Mouse (Mus musculus): ENCODE measurements at regions not wholly inside any gene's neighbourhood (a gene's known extent, or its start where the extent isn't known, plus 50 kb on each side); places are given as distances from the start of the nearest gene placed in this dataset.

DNA sequence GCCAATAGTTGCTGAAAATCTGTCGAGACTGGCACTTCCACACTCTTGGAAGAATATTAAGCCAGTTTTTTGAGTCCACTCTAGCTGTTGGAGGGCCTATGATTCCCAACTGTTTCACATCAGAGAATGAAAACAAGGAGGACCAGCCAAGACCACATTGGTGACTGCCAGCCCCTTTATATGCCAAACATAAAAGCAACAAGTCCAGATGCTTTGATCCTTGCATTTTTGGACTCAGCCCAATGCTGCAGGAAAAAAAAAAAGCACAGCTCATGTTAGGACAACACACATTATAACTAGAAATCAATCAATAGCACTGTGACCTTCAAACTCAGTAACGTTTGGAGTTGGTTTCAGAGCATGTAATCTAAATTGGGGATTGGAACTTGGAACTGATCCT, 712.9 kb downstream of the Mecom start:
- H3K27ac ChIP-seq (ENCODE audit: insufficient read depth, low read depth, low read length): no peak overlapping the region
- 53% methylated on average over 2 of the region's 2 CpGs for WGBS
- no peak for DNase-seq
- H3K27me3 ChIP-seq (replicated peaks; ENCODE audit: control insufficient read depth, insufficient read depth, low read length): no peaks in the 10 kb centered on the region
- TF ChIP-seq CTCF (conservative IDR thresholded peaks at IDR 0.05; ENCODE audit: insufficient read depth, insufficient read length, low read depth, low read length): no peak
- no peak for TF ChIP-seq POLR2A (IDR thresholded peaks at IDR 0.05; ENCODE audit: low read depth, low read length)
- H3K36me3 ChIP-seq (ENCODE audit: control insufficient read depth, insufficient read depth, low read length): no peaks in the 10 kb centered on the region
- no peaks in the 10 kb centered on the region for H3K4me1 ChIP-seq (ENCODE audit: control insufficient read depth, insufficient read depth, low read length)
- H3K4me3 ChIP-seq (ENCODE audit: insufficient read depth, low read depth, low read length): no peak overlapping the region

DNA sequence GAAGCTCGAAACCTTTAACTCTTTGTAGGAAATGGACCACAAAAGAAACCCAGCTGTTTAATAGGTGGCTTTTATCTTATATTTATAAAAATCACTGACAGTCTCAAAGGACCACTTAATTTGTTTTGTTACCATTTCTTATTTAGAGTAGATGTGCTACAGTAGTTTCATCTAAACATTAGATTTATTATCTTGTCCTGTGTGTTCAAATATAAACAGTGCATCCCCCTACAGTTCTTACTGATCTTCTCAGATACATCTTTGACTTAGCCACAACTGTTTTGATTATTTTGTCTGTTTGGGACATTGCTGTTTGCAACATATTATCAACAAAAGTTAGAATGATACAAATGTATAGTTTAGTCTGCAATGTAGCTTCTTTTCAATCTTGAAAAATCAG, 716.5 kb downstream of the Mecom start:
- Histone ChIP-seq H3K27me3 (replicated peaks; ENCODE audit: control insufficient read depth, insufficient read depth, low read length) (no peaks in the 10 kb centered on the region), H3K4me3 (ENCODE audit: insufficient read depth, low read depth, low read length) (no peak overlapping the region), H3K4me1 (ENCODE audit: control insufficient read depth, insufficient read depth, low read length) (no peaks in the 10 kb centered on the region), H3K36me3 (ENCODE audit: control insufficient read depth, insufficient read depth, low read length) (no peaks in the 10 kb centered on the region), H3K27ac (ENCODE audit: insufficient read depth, low read depth, low read length) (no peak overlapping the region)
- DNase-seq: no peak
- TF ChIP-seq CTCF (conservative IDR thresholded peaks at IDR 0.05; ENCODE audit: insufficient read depth, insufficient read length, low read depth, low read length) (no peak), POLR2A (IDR thresholded peaks at IDR 0.05; ENCODE audit: low read depth, low read length) (no peak)
- WGBS: 66% methylated on average over 1 of the region's 1 CpGs

DNA sequence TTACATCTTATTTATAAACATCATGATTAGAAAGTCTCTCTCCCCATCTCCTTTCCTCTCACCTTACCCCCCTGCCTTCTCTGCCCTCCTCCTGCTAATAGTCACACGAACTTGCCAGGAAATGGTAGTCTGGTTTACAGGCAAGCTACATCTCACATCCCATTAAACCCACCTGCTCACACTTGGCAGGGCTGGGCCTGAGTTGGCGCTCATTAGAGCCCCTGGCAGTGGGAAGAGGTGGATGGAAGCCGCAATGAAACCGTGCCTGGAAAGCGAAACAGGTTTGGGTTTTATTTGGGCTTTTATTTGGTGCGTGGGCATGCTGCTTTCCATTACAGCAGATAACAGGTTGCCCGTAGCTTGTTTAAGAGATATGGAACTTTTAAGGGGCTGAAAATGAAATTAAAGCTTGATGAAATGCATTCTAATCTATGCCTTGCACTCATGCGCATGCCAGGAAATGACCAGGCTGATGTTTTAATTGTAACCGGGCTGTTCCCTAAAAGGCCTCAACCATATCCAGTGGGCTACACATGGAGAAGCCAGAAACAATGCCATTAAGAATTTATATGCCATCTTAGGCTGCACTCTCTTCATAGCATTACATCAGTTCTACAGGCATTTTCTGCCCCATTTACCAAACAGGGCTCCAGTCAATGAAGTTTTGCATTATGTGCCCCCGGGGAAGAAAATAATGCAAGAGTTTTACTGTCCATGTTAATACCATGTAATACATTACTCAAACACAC, 725.0 kb downstream of the Mecom start:
- H3K4me3 ChIP-seq (ENCODE audit: insufficient read depth, low read depth, low read length): no peak overlapping the region
- 73% methylated on average over 10 of the region's 10 CpGs for WGBS
- no peaks in the 10 kb centered on the region for H3K4me1 ChIP-seq (ENCODE audit: control insufficient read depth, insufficient read depth, low read length)
- no peaks in the 10 kb centered on the region for H3K36me3 ChIP-seq (ENCODE audit: control insufficient read depth, insufficient read depth, low read length)
- no peak overlapping the region for H3K27ac ChIP-seq (ENCODE audit: insufficient read depth, low read depth, low read length)
- DNase-seq: no peak
- TF ChIP-seq POLR2A (IDR thresholded peaks at IDR 0.05; ENCODE audit: low read depth, low read length): no peak
- TF ChIP-seq CTCF (conservative IDR thresholded peaks at IDR 0.05; ENCODE audit: insufficient read depth, insufficient read length, low read depth, low read length): no peak
- no peaks in the 10 kb centered on the region for H3K27me3 ChIP-seq (replicated peaks; ENCODE audit: control insufficient read depth, insufficient read depth, low read length)

DNA sequence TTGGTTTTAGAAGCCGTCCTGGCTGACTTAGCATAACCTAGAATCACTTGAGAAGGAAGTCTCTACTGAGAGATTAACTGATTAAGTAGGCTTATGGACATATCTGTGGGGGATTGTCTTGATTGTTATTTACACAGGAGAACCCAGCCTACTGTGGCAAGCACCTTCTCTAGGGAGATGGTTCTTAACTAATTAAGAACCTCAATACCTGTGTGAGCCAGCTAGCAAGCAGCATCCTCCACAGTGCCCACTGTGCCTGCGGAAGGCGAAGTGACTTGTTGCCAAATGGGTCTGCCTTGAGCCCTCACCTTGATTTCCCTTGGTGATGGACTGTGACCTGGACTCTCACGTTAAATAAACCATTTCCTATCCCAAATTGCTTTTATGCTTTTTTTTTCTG, 730.8 kb downstream of the Mecom start:
- Histone ChIP-seq H3K27me3 (replicated peaks; ENCODE audit: control insufficient read depth, insufficient read depth, low read length) (no peaks in the 10 kb centered on the region), H3K4me3 (ENCODE audit: insufficient read depth, low read depth, low read length) (no peak overlapping the region), H3K36me3 (ENCODE audit: control insufficient read depth, insufficient read depth, low read length) (no peaks in the 10 kb centered on the region), H3K4me1 (ENCODE audit: control insufficient read depth, insufficient read depth, low read length) (no peaks in the 10 kb centered on the region), H3K27ac (ENCODE audit: insufficient read depth, low read depth, low read length) (no peak overlapping the region)
- WGBS: 84% methylated on average over 4 of the region's 4 CpGs
- DNase-seq: no peak
- TF ChIP-seq CTCF (conservative IDR thresholded peaks at IDR 0.05; ENCODE audit: insufficient read depth, insufficient read length, low read depth, low read length): no peak
- no peak for TF ChIP-seq POLR2A (IDR thresholded peaks at IDR 0.05; ENCODE audit: low read depth, low read length)

DNA sequence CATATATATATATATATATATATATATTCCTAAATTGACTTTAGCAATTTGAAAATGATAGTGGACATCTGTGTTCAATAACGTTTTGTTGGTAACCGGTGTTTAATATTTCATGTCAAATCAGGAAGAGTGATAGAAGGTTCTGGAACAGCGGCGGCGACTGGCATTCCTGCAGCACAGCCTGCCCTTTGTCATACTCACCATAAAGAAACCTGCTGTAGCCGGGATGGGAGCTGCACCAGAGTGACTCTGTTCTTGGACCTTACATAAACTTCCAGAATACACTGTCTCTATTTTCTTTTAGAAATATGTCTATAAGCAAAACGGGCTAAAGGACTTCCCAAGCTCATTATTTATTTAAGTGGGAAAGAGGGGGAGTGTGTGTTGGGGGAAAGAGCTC, 731.5 kb downstream of the Egfem1 start:
- no peak overlapping the region for H3K4me3 ChIP-seq (ENCODE audit: insufficient read depth, low read depth, low read length)
- no peaks in the 10 kb centered on the region for H3K36me3 ChIP-seq (ENCODE audit: control insufficient read depth, insufficient read depth, low read length)
- H3K27me3 ChIP-seq (replicated peaks; ENCODE audit: control insufficient read depth, insufficient read depth, low read length): no peaks in the 10 kb centered on the region
- 41% methylated on average over 7 of the region's 7 CpGs for WGBS
- TF ChIP-seq POLR2A (IDR thresholded peaks at IDR 0.05; ENCODE audit: low read depth, low read length): no peak
- H3K27ac ChIP-seq (ENCODE audit: insufficient read depth, low read depth, low read length): no peak overlapping the region
- H3K4me1 ChIP-seq (ENCODE audit: control insufficient read depth, insufficient read depth, low read length): no peaks in the 10 kb centered on the region
- DNase-seq: no peak

DNA sequence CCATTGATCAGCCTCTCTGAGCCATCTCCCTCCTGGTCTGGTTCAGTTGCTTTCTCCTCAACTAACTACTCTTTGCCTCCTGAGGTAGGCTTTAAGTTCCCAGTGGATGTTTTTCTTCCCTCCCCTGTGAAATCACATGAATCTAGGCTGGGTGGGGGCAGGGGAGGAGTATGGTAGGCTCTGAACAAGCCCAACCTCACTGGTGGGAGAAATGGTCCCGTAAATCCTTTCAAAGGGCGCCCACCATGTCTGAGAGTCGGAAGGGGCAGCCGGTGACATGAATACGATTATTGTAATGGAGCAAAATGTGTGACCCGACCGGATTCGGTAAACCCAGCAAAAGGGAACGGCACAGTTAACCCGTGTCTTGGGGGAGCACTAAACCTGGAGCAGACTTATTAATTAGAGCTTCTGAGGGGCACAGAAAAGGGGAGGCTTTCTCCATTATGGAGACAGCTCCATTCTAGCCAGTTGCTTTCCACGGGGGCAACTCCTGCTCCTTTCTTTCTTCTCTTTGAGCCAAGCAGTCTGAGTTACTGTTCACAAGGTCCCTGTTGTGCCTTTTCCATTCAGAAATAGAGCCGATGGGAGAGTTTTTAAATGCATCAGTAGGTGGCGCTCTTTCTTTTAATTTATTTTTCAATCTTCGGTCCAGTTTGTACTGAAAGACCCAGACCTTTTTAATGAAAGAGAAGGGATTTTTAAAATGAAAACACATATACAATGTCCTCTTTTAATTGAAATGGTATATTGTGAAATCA, 730.8 kb downstream of the Egfem1 start:
- H3K4me3 ChIP-seq (ENCODE audit: insufficient read depth, low read depth, low read length): no peak overlapping the region

DNA sequence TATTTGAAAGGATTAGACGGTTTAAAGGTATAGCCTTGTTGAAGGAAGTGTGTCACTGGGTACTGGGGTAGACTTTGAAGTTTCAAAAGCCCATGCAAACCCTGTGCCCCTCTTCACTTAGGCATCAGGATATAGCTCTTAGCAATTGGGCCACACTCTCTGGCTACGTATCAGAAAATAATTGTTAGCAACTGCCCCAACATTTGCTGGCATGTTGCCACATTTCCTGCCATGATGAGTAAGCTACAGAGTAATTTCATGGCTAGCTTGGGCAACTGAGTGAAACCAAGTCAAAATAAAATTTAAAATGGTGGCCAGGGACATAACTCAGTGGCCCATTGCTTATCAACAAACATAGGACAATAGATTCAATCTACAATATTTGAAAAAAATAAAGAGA, 724.2 kb downstream of the Egfem1 start:
- DNase-seq: no peak
- Histone ChIP-seq H3K4me1 (ENCODE audit: control insufficient read depth, insufficient read depth, low read length) (no peaks in the 10 kb centered on the region), H3K4me3 (ENCODE audit: insufficient read depth, low read depth, low read length) (no peak overlapping the region), H3K36me3 (ENCODE audit: control insufficient read depth, insufficient read depth, low read length) (no peaks in the 10 kb centered on the region), H3K27me3 (replicated peaks; ENCODE audit: control insufficient read depth, insufficient read depth, low read length) (no peaks in the 10 kb centered on the region; the same call in 1 of the 2 replicates), H3K27ac (ENCODE audit: insufficient read depth, low read depth, low read length) (no peak overlapping the region)
- WGBS: 84% methylated on average over 2 of the region's 2 CpGs
- TF ChIP-seq CTCF (conservative IDR thresholded peaks at IDR 0.05; ENCODE audit: insufficient read depth, insufficient read length, low read depth, low read length) (no peak), POLR2A (IDR thresholded peaks at IDR 0.05; ENCODE audit: low read depth, low read length) (no peak)

More for the DNA sequence above, 730.8 kb downstream of the Egfem1 start:
- DNase-seq: peak; percentile 44
- Histone ChIP-seq H3K27ac (ENCODE audit: insufficient read depth, low read depth, low read length) (no peak overlapping the region), H3K36me3 (ENCODE audit: control insufficient read depth, insufficient read depth, low read length) (no peaks in the 10 kb centered on the region), H3K27me3 (replicated peaks; ENCODE audit: control insufficient read depth, insufficient read depth, low read length) (no peaks in the 10 kb centered on the region), H3K4me1 (ENCODE audit: control insufficient read depth, insufficient read depth, low read length) (no peaks in the 10 kb centered on the region)
- 0 out of 2 replicates have a peak, but pooled peaks have one; percentile 4 for TF ChIP-seq CTCF (conservative IDR thresholded peaks at IDR 0.05; ENCODE audit: insufficient read depth, insufficient read length, low read depth, low read length)
- TF ChIP-seq POLR2A (IDR thresholded peaks at IDR 0.05; ENCODE audit: low read depth, low read length): no peak
- 39% methylated on average over 14 of the region's 14 CpGs for WGBS

All from kidney, adult 2 months (tissue).